Mouse (Mus musculus) inflammation-experienced regulatory T-cells, adult 6 months (primary cell): ENCODE data around the gene Grhl3. TPM values are rescaled to one million over a fixed set of nuclear protein-coding genes. Genes with fewer than 3 reads are reported as not detected.

Source experiments
- ATAC-seq: one replicate; pipeline ENCODE4 v1.8.0; 2017
- polyA plus RNA-seq, 3 experiments: library from polyadenylated mRNA; unstranded; fragments of 100-300 nt; shearing (Covaris generic); gene quantifications; one replicate each; pipeline ENCODE4 v1.2.1; 2017

Grhl3 gene
- polyA plus RNA-seq, 3 experiments from 2014 or later, result not detected

GRCm38 (mm10) chr4:135572276-135572675 lies 1.2 kb downstream of the Grhl3 start:
- ATAC-seq, result no peak

GRCm38 (mm10) chr4:135571037-135571550 lies 2.3 kb downstream of the Grhl3 start:
- no peak for ATAC-seq

DNA sequence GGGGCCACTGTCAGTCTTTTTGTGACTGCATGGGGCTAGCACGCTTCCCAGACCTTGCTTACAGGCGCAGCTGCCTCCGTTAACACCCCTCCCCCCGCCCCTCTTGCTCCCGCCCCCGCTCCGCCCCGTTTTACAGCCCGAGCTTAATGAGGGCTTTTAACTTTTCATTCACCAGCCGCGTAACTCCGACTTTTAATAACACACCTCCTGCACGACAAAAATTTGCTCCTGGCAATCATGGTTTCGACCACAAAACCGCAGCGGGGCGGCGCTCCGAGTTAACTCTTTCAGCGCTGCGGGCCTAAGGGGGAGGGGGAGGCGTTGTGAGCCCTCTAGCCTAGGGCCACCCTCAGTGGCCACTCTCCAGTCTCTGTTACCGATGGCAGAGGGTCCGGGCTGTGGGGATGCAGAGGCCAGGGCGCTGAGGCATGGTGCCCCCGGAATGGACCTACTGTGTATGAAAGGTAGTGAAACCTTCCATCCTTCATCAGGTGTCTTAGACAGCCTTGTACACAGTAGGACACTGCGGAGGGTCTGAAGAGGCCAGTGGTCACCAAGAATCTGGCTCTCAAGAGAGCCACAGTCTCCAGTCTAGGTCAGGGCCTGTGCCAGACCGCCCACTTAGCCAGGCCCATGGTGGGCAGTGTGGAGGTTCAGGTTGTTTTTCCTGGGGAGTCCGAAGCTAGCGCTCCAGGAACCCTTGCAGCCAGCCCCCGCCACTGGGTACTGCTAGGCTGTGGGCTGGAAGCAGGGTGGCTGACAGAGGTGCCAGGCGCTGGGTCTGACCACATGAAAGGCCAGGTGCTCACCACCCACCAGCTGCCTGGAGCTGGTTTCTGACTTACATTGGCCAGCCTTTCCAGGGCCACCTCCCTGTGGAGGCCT lies 3.0 kb downstream of the Grhl3 start:
- no peak for ATAC-seq

- no peak for ATAC-seq
These were observed 4.2 kb downstream of the Grhl3 start for GRCm38 (mm10) chr4:135569201-135569600.

DNA sequence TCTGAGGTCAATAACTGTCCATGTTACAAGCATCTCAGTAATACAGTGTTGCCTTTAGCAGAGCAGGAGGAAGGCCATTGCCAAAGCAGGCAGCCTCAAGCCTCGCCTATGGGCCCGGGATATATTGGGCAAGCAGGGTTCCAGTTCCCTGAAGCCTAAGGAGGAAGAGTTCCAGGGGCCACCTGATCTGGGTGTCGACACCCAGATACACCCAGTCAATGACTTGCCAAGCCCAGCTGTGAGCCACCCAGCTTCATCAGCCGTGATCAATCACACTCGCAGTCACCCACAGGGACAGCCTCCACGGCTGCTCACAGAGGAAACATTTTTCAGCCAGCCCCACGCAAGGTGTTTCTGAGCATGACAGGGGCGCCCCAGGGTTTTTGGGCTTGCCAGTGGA lies 5.9 kb downstream of the Grhl3 start:
- ATAC-seq, result no peak

GRCm38 (mm10) chr4:135567042-135567441 lies 6.4 kb downstream of the Grhl3 start:
- no peak for ATAC-seq

- ATAC-seq, result no peak
These were observed 8.0 kb downstream of the Grhl3 start for GRCm38 (mm10) chr4:135565400-135565799.

DNA sequence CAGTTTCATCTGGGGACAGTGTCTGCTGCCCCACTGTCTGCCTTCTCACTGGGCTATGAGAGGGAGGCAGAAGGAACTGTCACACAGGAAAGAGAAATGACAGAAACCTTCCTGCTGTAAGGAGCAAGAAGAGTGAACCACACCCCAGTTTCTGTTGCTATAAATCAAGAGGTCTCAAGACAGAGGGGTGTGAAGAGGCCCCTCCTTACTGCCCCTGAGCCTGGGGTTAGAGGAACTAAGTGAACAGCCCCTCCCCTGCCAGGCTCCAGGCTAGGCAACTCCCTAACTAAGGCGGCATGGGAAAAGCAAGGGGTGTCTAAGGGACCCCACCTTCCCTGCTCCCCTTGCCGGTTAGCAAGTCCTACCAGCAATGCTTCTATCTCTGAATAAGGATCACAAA lies 9.6 kb downstream of the Grhl3 start:
- ATAC-seq, result no peak

GRCm38 (mm10) chr4:135549323-135549722 lies 24.1 kb downstream of the Grhl3 start:
- no peak for ATAC-seq

- ATAC-seq, result no peak
These were observed 24.8 kb downstream of the Grhl3 start for GRCm38 (mm10) chr4:135548521-135549077.

GRCm38 (mm10) chr4:135548108-135548507 lies 25.3 kb downstream of the Grhl3 start:
- ATAC-seq, result no peak

DNA sequence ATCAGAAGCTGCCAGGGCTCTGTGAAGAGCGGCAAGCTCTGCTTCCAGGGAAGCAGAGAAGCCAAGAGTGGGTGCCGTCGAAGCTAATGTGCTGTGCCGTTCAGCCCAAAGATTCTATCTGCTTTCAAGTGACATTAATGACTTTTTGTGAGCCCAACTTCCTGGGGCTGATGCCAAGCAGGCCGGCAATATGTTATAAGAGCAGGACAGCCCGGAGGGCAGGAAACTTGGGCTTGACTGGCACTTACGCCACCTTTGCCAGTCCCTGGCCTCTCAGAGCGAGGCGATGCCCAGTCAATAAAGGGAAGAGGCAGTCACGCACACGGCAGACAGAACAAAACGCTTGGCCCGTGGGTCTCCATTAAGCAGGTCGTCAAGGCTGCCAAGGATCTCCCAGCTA lies 25.9 kb downstream of the Grhl3 start:
- ATAC-seq, result no peak

- ATAC-seq, result no peak
These were observed 26.6 kb downstream of the Grhl3 start for GRCm38 (mm10) chr4:135546793-135547192.

- ATAC-seq, result no peak
These were observed 27.4 kb downstream of the Grhl3 start for GRCm38 (mm10) chr4:135546008-135546407.

GRCm38 (mm10) chr4:135545080-135545511 lies 28.3 kb downstream of the Grhl3 start:
- no peak for ATAC-seq

DNA sequence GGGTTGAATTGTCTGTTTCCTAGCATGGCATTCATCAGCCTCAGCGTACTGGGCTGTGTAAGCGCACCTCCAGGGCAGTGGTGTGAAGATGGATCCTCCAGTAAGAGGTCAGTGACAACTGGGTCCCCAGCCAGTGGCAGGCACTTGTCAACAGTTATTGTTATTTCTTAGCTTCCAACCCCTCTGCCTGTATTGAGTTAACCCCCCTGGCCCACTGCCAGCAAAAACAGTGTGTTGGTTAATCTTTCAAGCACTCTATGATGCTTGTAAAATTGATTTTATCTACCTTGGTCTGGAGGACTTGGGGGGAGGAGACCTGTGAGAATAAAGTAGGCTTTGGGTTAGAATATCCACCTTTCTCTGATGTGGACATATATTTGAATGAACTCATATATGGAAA lies 29.1 kb downstream of the Grhl3 start:
- no peak for ATAC-seq

GRCm38 (mm10) chr4:135540057-135540456 lies 33.4 kb downstream of the Grhl3 start:
- ATAC-seq, result no peak

GRCm38 (mm10) chr4:135539056-135539455 lies 34.4 kb downstream of the Grhl3 start:
- no peak for ATAC-seq

DNA sequence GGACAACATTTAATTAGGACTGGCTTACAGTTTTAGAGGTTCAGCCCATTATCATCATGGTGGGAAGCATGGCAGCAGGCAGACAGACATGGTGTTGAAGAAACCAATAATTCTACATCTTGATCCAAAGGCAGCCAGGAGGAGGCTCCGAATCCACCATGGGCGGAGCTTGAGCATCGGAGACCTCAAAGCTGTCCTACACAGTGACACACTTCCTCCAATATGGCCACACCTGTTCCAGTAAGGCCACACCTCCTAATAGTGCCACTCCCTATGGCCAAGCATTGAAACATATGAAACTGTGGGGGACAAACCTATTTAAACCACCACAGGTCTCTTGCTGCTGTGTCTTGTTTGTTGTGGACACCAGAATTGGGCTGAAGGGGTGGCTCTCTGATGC lies 38.4 kb downstream of the Grhl3 start:
- ATAC-seq, result no peak

- ATAC-seq, result no peak
These were observed 40.4 kb downstream of the Grhl3 start for GRCm38 (mm10) chr4:135533001-135533400.

DNA sequence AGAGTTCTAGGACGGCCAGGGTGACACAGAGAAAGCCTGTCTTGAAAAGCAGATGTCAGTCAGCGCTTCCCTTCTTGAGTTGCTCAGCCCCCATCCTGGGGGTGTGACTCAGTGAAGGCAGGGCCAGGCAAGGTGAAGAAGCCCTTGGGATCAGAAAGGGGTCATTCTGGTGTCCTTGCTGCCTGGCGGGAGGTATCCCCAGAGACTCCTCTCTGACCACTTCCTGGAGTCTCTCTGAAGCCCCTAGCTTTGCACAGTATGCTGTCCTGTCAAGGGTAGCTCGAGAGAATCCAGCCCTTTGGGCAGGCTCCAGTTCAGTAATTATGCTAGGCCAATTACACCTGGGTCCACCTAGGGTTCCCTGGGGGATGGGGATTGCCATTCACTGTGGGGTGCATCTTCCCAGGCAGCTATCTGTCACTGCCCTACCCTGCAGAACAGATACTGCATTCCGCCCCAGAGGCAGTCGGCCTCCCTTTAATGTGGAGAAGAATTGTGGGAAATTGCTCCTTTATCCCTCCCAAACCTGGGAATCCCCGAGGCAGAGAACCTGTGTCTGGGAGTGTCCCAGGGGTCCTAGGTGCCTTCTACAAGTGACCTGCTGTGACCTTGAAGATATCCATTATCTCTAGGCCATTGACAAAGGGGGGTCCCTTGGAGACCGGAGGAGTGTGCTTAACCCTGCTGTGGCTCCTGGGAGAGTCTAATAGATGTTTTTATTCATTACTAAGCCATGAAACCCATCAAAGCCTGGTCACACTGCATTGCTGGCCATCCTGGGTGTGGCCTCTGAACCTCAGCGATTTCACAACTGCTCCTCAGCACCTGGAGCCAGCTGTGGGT lies 41.4 kb downstream of the Grhl3 start:
- no peak for ATAC-seq

- no peak for ATAC-seq
These were observed 42.2 kb downstream of the Grhl3 start for GRCm38 (mm10) chr4:135531236-135531635.

GRCm38 (mm10) chr4:135530270-135530669 lies 43.2 kb downstream of the Grhl3 start:
- no peak for ATAC-seq
